In the genomic region with DNA sequence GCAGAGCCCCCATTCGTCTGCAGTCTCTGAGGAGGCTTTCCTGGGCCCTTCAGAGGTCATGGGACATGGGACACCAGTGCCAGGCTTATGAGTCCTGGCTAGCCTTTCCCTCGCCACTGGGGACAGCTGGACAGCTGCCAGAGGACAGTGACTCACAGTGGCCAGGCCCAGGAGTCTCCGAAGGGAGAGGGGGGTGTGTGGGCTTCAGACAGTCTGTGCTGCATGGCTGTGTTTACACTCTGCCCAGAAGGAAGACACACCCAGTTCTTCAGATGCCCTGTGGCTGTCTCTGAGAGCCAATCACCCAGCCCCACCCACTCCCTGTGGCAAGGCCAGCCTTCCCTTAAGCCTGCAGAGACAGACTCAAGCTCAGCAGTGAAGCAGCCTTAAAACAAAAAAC, we compare ENCODE assay signal across 8 mouse cellular contexts. TPM values are rescaled to one million over a fixed set of nuclear protein-coding genes. Genes with fewer than 3 reads are reported as not detected.
DNase-seq lines count a peak whose midpoint lies in the region; ATAC-seq and TF ChIP-seq lines count a peak whose summit lies in the region.

No protein-coding gene starts in this region.

- no peak overlapping the region for H3K4me2 ChIP-seq in lung, embryonic 15.5 days

- DNase-seq in cerebellum, adult 11 months: peak; percentile 53
- DNase-seq in cerebellum, postnatal 4 days (ENCODE audit: low spot score in 2 of 2): no peak
- DNase-seq in G1E (ENCODE audit: low spot score): peak; percentile 25
- peak; percentile 61 to 65 for DNase-seq in cerebellum, postnatal 36 days
- peak; percentile 81 for DNase-seq in heart, postnatal 4 days
- peak; percentile 70 to 83 for DNase-seq in urinary bladder, postnatal 36 days (ENCODE audit: low spot score in 2 of 2)
- no peak for DNase-seq in thymus, postnatal 14 days

- H3K4me3 ChIP-seq in G1E (ENCODE audit: low read depth, low read length): no peak overlapping the region
- H3K4me3 ChIP-seq in lung, embryonic 15.5 days: no peak overlapping the region

- H3K9ac ChIP-seq in lung, embryonic 15.5 days: no peak overlapping the region

- peaks cover 83% of the 10 kb centered on the region for H3K36me3 ChIP-seq in G1E (replicated peaks)
- no peaks in the 10 kb centered on the region for H3K36me3 ChIP-seq in lung, embryonic 15.5 days

- 20% methylated on average over 3 of the region's 3 CpGs for WGBS in lung, embryonic 15.5 days

- no peaks in the 10 kb centered on the region for H3K27me3 ChIP-seq in G1E (ENCODE audit: insufficient read depth, low read length)
- H3K27me3 ChIP-seq in lung, embryonic 15.5 days: no peaks in the 10 kb centered on the region

- no peaks in the 10 kb centered on the region for H3K9me3 ChIP-seq in G1E (replicated peaks)
- H3K9me3 ChIP-seq in lung, embryonic 15.5 days: no peaks in the 10 kb centered on the region

- ATAC-seq in G1E (ENCODE audit: extremely low read depth, insufficient number of reproducible peaks, low FRiP score, poor library complexity, severe bottlenecking): peak; percentile 67
- peak; percentile 44; the same call in 1 of the 2 replicates for ATAC-seq in lung, embryonic 15.5 days (ENCODE audit: borderline replicate concordance, extremely low read depth, low FRiP score, low TSS enrichment)

- peaks cover 45% of the 10 kb centered on the region for H3K4me1 ChIP-seq in G1E (ENCODE audit: insufficient read depth, low read depth, low read length)
- peaks cover 48% of the 10 kb centered on the region for H3K4me1 ChIP-seq in lung, embryonic 15.5 days

- TF ChIP-seq CTCF in G1E (IDR thresholded peaks at IDR 0.05; ENCODE audit: low read depth, low read length): no peak

- H3K27ac ChIP-seq in lung, embryonic 15.5 days: no peak overlapping the region

RNA-seq across cellular contexts. Expression of a gene that starts 5.3 kb away (rescaled TPM):
- total RNA-seq in G1E (2014; fragmentation: Nextera tagmentation) (5.9 and 9.2 TPM in 2 replicates), G1E (2017) (4.9 and 6.0 TPM in 2 replicates)
- 25.3 and 29.4 TPM in 2 replicates for polyA plus RNA-seq in G1E (2012)
- total RNA-seq in heart, postnatal 4 days (2021): 10 to 100 TPM; 13.8 to 17.3 TPM
- 15.9 and 17.3 TPM in 2 replicates for polyA plus RNA-seq in lung, embryonic 15.5 days (2015; fragmentation: Nextera tagmentation; extraction: Ambion mirVana)

RNA-seq across cellular contexts. Expression of a gene that starts 16.9 kb away (rescaled TPM):
- total RNA-seq in G1E (2014; fragmentation: Nextera tagmentation): 91.3 and 109 TPM in 2 replicates
- 158 and 159 TPM in 2 replicates for total RNA-seq in G1E (2017)
- polyA plus RNA-seq in G1E (2012): 50.6 and 54.4 TPM in 2 replicates
- total RNA-seq in heart, postnatal 4 days (2021): 100 to 1,000 TPM; 130 to 135 TPM
- 199 and 200 TPM in 2 replicates for polyA plus RNA-seq in lung, embryonic 15.5 days (2015; fragmentation: Nextera tagmentation; extraction: Ambion mirVana)

RNA-seq across cellular contexts. Expression of a gene that starts 29.2 kb away (rescaled TPM):
- total RNA-seq in G1E (2014; fragmentation: Nextera tagmentation) (not detected in 2 replicates), G1E (2017) (not detected in 2 replicates)
- not detected in 2 replicates for polyA plus RNA-seq in G1E (2012)
- not detected for total RNA-seq in heart, postnatal 4 days (2021)
- polyA plus RNA-seq in lung, embryonic 15.5 days (2015; fragmentation: Nextera tagmentation; extraction: Ambion mirVana): not detected in 2 replicates

Comparison
In these comparisons a context has a peak if more than half of its experiments do, and no peak if none do; other contexts are left out.
1. DNase-seq: peak in cerebellum, adult 11 months (single experiment), G1E (single experiment), cerebellum, postnatal 36 days (2 of 2), heart, postnatal 4 days (single experiment) and urinary bladder, postnatal 36 days (2 of 2); none in cerebellum, postnatal 4 days (0 of 2) and thymus, postnatal 14 days (single experiment).